8 mouse cellular contexts compared by ENCODE assay signal in the genomic region with DNA sequence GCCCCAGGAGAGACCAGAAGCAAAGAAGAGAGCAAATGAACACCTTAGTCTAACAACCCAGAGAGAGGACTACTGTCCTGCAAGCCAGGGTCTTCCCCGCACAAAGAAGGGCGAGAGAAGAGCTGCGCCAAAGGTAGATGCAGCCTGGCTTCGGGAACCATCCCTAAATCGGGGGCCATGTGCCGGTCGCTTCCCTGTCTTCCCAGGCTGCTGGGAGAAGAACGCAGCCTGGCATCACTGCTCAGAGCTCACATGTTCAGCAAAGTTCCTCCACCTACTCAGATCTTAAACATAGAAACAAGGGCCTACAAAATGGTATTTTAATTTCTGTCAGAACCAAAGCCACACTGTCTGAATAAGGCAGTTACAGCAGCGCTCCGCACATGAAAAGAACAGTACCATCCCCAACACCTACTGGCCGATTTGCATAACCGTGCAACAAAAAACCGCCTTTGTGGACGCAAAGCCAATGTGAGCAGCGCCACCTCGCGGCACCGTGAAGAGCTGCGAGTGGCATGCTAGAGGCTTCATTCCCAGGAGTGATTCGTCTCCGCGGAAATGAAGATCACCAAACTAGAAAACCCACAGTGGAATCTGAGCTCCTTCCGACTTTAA.
A peak's percentile ranks its signal among the peaks of the same experiment; 100 is the strongest.
DNase-seq lines count a peak whose midpoint lies in the region; ATAC-seq lines count a peak whose summit lies in the region.

No protein-coding gene starts in this region.

- peaks cover 9% of the 10 kb centered on the region for H3K36me3 ChIP-seq in heart, embryonic 14.5 days (ENCODE audit: control insufficient read depth, insufficient read depth, low read length)
- H3K36me3 ChIP-seq in liver, embryonic 12.5 days, result peaks cover 9% of the 10 kb centered on the region; the same call in 1 of the 2 replicates
- H3K36me3 ChIP-seq in neural tube, embryonic 11.5 days (ENCODE audit: control insufficient read depth, insufficient read depth, low read length), result no peaks in the 10 kb centered on the region
- no peaks in the 10 kb centered on the region for H3K36me3 ChIP-seq in stomach, embryonic 16.5 days (ENCODE audit: control insufficient read depth, insufficient read depth, low read length)

- peak overlapping the region; percentile 66 for H3K4me2 ChIP-seq in heart, embryonic 14.5 days (ENCODE audit: low read length)
- peak overlapping the region; percentile 53 for H3K4me2 ChIP-seq in liver, embryonic 12.5 days
- H3K4me2 ChIP-seq in neural tube, embryonic 11.5 days (ENCODE audit: low read depth), result peak overlapping the region; percentile 32
- H3K4me2 ChIP-seq in stomach, embryonic 16.5 days (ENCODE audit: low read depth, low read length), result peak overlapping the region; percentile 51

- no peaks in the 10 kb centered on the region for H3K27me3 ChIP-seq in heart, embryonic 14.5 days (ENCODE audit: control insufficient read depth, insufficient read depth, low read length)
- no peaks in the 10 kb centered on the region for H3K27me3 ChIP-seq in liver, embryonic 12.5 days (replicated peaks)
- no peaks in the 10 kb centered on the region for H3K27me3 ChIP-seq in neural tube, embryonic 11.5 days (ENCODE audit: control insufficient read depth, insufficient read depth, low read length)
- H3K27me3 ChIP-seq in stomach, embryonic 16.5 days (ENCODE audit: control insufficient read depth, insufficient read depth, low read length), result no peaks in the 10 kb centered on the region

- peak; percentile 87 for DNase-seq in CD4-positive, CD25-positive, alpha-beta regulatory T cell, adult 2 months (ENCODE audit: low read depth, low spot score)
- DNase-seq in brain, embryonic 18.5 days (ENCODE audit: low read depth, low spot score), result peak; percentile 74
- peak; percentile 91 for DNase-seq in kidney, postnatal 10 days
- peak; percentile 84 for DNase-seq in neural tube, embryonic 11.5 days (ENCODE audit: low spot score)

- peaks cover 0 to 2% of the 10 kb centered on the region in 2 experiments; a peak in 2 of 4 replicates for H3K4me1 ChIP-seq in heart, embryonic 14.5 days (ENCODE audit: control insufficient read depth in 2 of 2, insufficient read depth in 2 of 2, low read length in 2 of 2)
- peaks cover 10% of the 10 kb centered on the region for H3K4me1 ChIP-seq in liver, embryonic 12.5 days
- H3K4me1 ChIP-seq in neural tube, embryonic 11.5 days (ENCODE audit: control insufficient read depth, insufficient read depth, low read length), result no peaks in the 10 kb centered on the region
- peaks cover 10% of the 10 kb centered on the region; the same call in 1 of the 2 replicates for H3K4me1 ChIP-seq in stomach, embryonic 16.5 days (ENCODE audit: control insufficient read depth, insufficient read depth, low read length)

- peak overlapping the region; percentile 23 to 24; a peak in 3 of 4 replicates for H3K4me3 ChIP-seq in heart, embryonic 14.5 days (ENCODE audit: control insufficient read depth in 1 of 2, insufficient read depth in 1 of 2, low read depth in 1 of 2, low read length in 2 of 2)
- no peak overlapping the region for H3K4me3 ChIP-seq in liver, embryonic 12.5 days
- no peak overlapping the region for H3K4me3 ChIP-seq in neural tube, embryonic 11.5 days (ENCODE audit: low read depth, low read length)
- peak overlapping the region; percentile 29; the same call in 1 of the 2 replicates for H3K4me3 ChIP-seq in stomach, embryonic 16.5 days (replicated peaks; ENCODE audit: low read length)

- 0 out of 2 replicates have a peak overlapping the region, but pooled peaks have one; percentile 5 for H3K9ac ChIP-seq in heart, embryonic 14.5 days (ENCODE audit: low read length)
- H3K9ac ChIP-seq in liver, embryonic 12.5 days, result no peak overlapping the region
- H3K9ac ChIP-seq in neural tube, embryonic 11.5 days (ENCODE audit: low read length), result peak overlapping the region; percentile 23
- H3K9ac ChIP-seq in stomach, embryonic 16.5 days (ENCODE audit: low read length), result peak overlapping the region; percentile 70

- no peaks in the 10 kb centered on the region for H3K9me3 ChIP-seq in heart, embryonic 14.5 days (ENCODE audit: control insufficient read depth, low read length)
- no peaks in the 10 kb centered on the region for H3K9me3 ChIP-seq in liver, embryonic 12.5 days (replicated peaks)
- H3K9me3 ChIP-seq in neural tube, embryonic 11.5 days (ENCODE audit: control insufficient read depth, low read length), result no peaks in the 10 kb centered on the region
- H3K9me3 ChIP-seq in stomach, embryonic 16.5 days (replicated peaks; ENCODE audit: control insufficient read depth, low read length), result no peaks in the 10 kb centered on the region

- H3K27ac ChIP-seq in heart, embryonic 14.5 days (replicated peaks in 1 of 2; ENCODE audit: control insufficient read depth in 1 of 2, insufficient read depth in 1 of 2, low read depth in 2 of 2, low read length in 2 of 2), result no peak overlapping the region
- H3K27ac ChIP-seq in liver, embryonic 12.5 days, result no peak overlapping the region
- no peak overlapping the region for H3K27ac ChIP-seq in neural tube, embryonic 11.5 days (ENCODE audit: low read depth, low read length)
- H3K27ac ChIP-seq in stomach, embryonic 16.5 days (ENCODE audit: low read length), result no peak overlapping the region

- ATAC-seq in erythroid progenitor cell, adult 5-6 weeks (replicated peaks; ENCODE audit: low FRiP score, poor library complexity, severe bottlenecking), result peak; percentile 63; the same call in 1 of the 2 replicates
- ATAC-seq in heart, embryonic 14.5 days (ENCODE audit: insufficient number of reproducible peaks, insufficient read depth, low FRiP score, low read depth), result no peak
- peak; percentile 53 for ATAC-seq in liver, embryonic 12.5 days
- no peak; the same call in 1 of the 2 replicates for ATAC-seq in neural tube, embryonic 11.5 days (ENCODE audit: insufficient read depth, low FRiP score, low TSS enrichment)
- ATAC-seq in stomach, embryonic 16.5 days (ENCODE audit: insufficient read depth, low FRiP score), result peak; percentile 70; the same call in 1 of the 2 replicates

- 9% methylated on average over 23 of the region's 23 CpGs for WGBS in heart, embryonic 14.5 days
- WGBS in liver, embryonic 12.5 days (ENCODE audit: insufficient replicate concordance), result 19% methylated on average over 23 of the region's 23 CpGs
- WGBS in neural tube, embryonic 11.5 days, result 8% methylated on average over 23 of the region's 23 CpGs
- 12% methylated on average over 23 of the region's 23 CpGs for WGBS in stomach, embryonic 16.5 days

Comparison
In these comparisons a context has a peak if more than half of its experiments do, and no peak if none do; other contexts are left out.
1. ATAC-seq: peak in erythroid progenitor cell, adult 5-6 weeks (single experiment), liver, embryonic 12.5 days (single experiment) and stomach, embryonic 16.5 days (single experiment); none in heart, embryonic 14.5 days (single experiment) and neural tube, embryonic 11.5 days (single experiment).
2. H3K4me3 ChIP-seq: peak in heart, embryonic 14.5 days (2 of 2) and stomach, embryonic 16.5 days (single experiment); none in liver, embryonic 12.5 days (single experiment) and neural tube, embryonic 11.5 days (single experiment).
3. Peak in every context shown above with its lines, with median percentiles within 50 percentile points of each other: DNase-seq and H3K4me2 ChIP-seq.